Mouse (Mus musculus): ENCODE data around the gene Klf8. TPM values are rescaled to one million over a fixed set of nuclear protein-coding genes. Genes with fewer than 3 reads are reported as not detected.

Klf8 gene
- polyA plus RNA-seq (2017; shearing (Covaris generic)), result 2.4 TPM

GRCm38 (mm10) chrX:153237304-153237919, at the start of gene Klf8:
TSS of gene Klf8 (plus strand) at chrX:153237466.

Other genes starting within 250 kb of the Klf8 start
- gene Usp51, start 231.0 kb upstream of the Klf8 start, polyA plus RNA-seq (2017; shearing (Covaris generic)), result not detected
- gene Mageh1, start 199.9 kb upstream of the Klf8 start, polyA plus RNA-seq (2017; shearing (Covaris generic)), result 0.99 TPM
- not detected for gene Foxr2, start 118.7 kb upstream of the Klf8 start, polyA plus RNA-seq (2017; shearing (Covaris generic))
- 15.3 TPM for gene Rragb, start 97.5 kb upstream of the Klf8 start, polyA plus RNA-seq (2017; shearing (Covaris generic))

Data from effector memory CD4-positive, alpha-beta T cell, adult 7 months (primary cell).